Mouse (Mus musculus) bone marrow macrophage, adult 2 months (primary cell): Measurements from ENCODE around the gene Raver1.

Experiments
- CTCF ChIP-seq: IDR thresholded peaks from 2 replicates; pipeline ENCODE4 v1.5.1; 2012; ENCODE audit warnings: low read depth, mild to moderate bottlenecking, low read length, moderate library complexity
- POLR2A ChIP-seq: IDR thresholded peaks from 2 replicates; pipeline ENCODE4 v1.6.1; 2012; ENCODE audit warnings: mild to moderate bottlenecking, low read depth, low read length, borderline replicate concordance

DNA sequence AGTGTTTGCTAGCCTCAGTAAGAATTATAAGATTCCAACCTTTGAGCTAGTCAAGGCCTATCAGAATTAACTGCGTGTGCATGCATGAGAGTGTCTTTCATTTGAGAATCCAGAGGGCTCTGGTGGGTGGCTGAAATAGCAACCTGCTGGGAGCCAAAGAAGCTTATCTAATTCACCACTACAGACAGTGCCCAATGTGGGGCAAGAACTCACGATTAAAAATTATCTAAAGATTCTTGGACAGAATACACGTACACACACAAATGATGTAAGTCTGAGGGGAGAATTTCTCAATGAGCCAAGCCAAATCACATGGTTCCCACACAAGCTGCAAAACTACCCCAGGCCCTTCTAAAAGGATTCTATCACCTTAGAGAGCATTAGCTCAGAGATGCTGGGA, 8.5 kb downstream of the Raver1 start:
- no peak for TF ChIP-seq CTCF
- TF ChIP-seq POLR2A: no peak
